Mouse (Mus musculus) layer of hippocampus, adult 18-20 months (tissue): Measurements from ENCODE around the gene Lyrm4. TPM values are rescaled to one million over a fixed set of nuclear protein-coding genes. Genes with fewer than 3 reads are reported as not detected.

ENCODE experiments used
- DNase-seq, 2 experiments: peaks; one replicate each; pipeline ENCODE4 v3.0.0; 2022; ENCODE audit warnings: low spot score in 2 of 2
- long read RNA-seq: library from polyadenylated mRNA; stranded (forward); transcript quantifications from one replicate; pipeline ENCODE4 v2.0.0, GENCODE M21; 2021
- total RNA-seq, 2 experiments: library from RNA; stranded (reverse); gene quantifications; 2 replicates each; pipeline ENCODE4 v1.2.3; 2021

The Lyrm4 gene
- total RNA-seq, result 10 to 100 TPM; 21.6 to 22.8 TPM
- long read RNA-seq, transcript Lyrm4-201 (3 exons, 2,086 nt), result major isoform, 14 of 24 reads
- long read RNA-seq, partial matches to known transcripts, result 0 of 24 reads
- long read RNA-seq, other reads (novel, unspliced or antisense), result 10 of 24 reads

DNA sequence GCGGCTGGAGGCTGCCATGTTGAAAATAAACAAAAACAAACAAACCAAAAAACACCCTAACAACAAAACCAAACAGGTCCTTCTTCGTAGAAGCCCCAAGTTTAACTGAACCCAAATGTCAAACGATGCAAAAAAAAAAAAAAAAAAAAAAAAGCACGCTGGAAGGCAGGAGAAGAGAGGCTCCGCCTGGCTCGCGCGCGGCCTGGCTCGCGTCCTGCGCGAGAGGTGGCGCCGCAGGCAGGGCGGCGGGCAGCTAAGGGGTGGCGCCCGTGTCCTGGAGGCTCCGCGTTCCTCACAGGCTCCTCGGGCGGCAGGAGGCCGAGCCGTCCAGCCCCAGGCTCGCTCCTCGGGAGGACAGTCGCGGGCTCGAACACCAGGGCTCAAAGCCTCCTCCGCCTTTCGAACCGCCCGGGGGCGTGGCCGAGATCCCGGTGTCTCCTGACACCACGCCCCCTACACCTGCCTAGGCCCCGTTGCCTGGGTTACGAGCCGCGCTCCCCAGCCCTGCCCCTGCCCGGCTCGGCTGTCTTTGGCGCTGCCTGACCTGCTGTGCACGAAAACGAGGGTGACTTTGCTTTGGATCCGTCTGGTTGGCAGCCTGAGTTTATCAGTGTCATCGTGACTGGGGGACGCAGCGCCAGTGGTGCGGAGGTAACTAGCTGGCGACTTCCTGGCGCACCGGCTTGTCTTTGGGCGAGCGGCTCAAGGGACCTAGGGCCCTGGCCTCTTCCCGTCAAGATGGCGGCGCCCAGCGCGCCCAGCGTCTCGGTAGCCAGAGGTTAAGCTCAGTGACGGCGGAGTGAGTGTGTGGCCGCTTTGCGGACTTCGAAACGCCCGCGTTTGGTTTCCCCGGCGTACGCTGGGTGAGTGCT, at the start of gene Lyrm4, which contains the start of gene Fars2:
Gene Lyrm4, minus strand, starts transcription at position 384 of the 872 bp plus-strand sequence.
Gene Fars2, plus strand, starts transcription at position 270 of the 872 bp plus-strand sequence.
- peak; percentile 96 to 97 for DNase-seq

DNA sequence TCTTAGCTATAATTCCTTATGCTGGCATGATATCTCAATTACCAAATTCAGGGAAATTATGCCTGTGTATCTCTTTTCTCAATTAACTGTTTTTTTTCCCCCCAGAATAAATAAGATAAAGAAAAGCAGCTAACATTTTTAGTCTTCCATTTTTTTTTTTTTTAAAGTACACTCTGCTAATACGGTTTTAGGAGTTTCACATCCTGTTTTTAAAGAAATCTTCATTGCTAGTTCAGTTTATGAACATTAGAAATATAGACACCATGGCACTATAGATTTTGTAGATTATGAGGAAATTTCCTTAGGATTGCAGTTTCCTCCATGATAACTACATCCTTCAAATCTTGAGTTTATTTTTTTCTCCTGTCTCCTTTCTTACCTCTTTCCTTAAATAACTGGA, 46.6 kb upstream of the Lyrm4 start:
- DNase-seq, result no peak

DNA sequence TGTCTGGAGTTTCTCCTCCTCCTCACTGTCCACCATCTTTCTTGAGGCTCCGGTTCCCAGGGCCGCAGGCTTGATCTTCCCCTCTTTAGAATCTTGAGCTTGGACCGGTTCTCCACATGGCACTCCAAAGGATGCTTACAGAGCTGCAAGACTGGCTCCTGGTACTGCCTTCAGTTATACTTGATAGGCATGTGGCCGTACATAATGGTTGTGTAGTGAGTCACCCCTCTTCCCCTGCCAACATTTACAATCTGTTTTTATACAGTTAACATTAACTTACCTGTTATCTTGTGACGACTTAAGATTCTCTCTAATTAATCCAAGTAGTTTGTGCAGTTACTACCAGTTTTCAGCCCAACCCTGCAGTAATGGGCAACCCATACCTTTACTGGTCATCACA, 46.1 kb upstream of the Lyrm4 start:
- DNase-seq, result no peak

DNA sequence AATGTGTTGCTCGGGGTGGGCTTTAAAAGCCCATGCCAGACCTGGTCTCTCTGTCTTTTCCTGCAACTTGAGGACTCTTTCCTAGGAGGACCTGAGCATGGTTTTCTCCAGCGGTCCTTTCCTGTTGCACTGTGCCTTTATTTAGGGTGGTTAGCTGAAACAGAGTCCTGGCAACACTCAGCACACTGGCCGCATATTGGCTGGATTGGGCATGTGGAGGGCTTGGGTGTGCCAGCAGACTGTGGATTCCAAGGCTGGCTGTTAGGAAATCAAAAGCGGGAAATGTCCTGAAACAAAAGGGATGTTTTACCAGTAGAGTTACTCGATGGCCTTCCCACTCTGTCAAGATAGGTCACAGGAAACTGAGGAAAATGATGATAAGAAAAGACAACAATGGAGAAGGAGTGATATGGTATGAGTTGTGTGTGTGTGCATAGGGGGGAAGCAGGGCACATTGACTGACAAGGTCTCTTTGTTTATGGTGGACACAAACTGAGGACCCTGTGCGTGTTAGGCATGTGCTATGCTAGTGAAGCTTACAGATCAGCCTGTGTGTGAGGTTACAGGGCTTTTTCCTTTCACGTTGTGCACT, 39.1 kb upstream of the Lyrm4 start:
- no peak for DNase-seq

DNA sequence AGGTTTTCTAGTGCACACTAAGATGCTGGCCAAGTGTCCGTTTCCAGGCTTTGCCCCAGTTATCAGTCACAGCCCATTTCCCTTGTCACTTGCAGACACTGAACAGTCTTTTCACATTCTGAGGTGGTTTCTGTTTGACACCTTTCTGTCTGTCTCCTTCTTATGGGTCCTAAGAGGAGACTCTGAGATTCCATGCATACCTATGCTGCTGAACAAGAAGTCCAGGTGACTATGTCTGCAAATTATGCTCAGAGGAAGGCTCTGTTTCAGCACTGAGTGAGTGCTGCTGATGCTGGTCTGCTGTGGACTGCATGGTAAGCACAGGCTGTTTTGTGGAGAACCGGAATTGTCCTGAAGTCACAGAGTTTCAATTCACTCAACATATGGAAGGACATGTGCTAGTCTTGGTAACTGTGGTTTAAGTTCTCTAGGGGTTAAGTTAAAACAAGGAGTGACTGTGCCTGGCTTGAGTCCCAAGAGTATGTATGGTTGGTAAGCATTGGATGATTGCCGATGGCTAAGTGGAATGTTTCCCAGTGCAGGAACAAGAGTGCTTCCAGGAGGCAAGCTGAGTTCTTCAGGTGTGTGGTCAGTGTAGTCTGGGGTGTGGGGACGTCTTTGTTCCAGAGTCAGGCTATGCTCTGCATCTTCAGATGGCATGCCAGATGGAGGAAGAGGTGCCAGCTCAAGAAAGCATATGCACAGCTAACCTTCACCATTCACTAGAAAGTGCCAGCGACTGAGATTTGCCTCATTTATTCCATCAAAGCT, 35.6 kb upstream of the Lyrm4 start:
- DNase-seq, result peak in 1 of 2 experiments; percentile 25

DNA sequence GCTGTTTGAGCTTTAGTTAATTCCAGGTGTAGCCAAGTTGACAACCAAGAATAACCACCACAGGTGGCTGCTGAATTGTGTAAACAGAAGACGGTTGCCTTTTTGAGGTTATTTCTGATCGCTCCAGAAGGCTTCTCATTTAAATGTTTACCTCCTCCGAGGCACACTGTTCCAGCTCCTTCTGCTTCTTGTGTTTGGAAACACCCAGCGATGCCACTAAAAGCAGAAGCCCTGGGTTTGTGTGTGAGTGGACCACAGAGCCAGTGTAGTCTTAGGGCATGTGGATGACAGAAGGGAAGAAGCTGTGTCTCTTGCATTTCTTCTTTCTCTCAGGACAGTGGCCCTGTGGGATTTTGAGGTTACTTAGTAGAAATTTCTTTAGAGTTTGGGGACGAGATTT, 32.9 kb upstream of the Lyrm4 start:
- no peak for DNase-seq

DNA sequence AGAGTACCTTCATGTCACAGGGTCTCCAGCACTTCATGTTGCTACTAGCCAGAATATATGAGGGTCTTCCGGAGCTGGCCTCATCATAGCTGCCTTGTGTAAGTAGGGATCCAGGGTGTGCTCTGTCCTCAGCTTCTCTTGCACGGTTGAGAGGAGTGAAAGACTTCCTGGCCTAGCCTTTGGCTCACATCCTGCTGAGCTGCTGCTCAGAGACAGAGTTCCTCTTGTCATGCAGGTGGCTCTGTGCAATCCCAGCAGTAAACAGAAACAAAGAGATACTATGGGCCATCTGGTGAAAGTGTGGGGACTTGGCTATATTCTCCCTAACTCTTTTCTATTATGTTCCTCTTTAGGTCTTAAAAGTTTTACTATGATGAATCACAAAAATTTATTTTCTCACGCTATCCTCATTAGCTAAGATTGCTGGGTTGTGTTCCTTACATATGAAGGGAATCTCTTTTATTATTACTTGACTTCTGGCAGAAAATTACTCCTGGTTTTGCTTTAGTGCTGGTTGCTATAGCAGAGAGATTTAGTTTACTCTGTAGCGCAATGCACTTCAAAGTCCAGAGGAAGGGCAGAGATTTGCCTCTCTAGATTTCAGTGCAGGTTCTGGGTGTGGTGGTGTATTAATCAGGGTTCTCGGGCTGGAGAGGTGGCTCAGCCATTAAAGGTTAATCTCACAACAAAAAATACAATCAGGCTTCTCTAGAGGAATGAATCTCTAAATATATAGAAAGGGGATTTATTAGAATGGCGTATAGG, 32.0 kb upstream of the Lyrm4 start:
- no peak for DNase-seq

DNA sequence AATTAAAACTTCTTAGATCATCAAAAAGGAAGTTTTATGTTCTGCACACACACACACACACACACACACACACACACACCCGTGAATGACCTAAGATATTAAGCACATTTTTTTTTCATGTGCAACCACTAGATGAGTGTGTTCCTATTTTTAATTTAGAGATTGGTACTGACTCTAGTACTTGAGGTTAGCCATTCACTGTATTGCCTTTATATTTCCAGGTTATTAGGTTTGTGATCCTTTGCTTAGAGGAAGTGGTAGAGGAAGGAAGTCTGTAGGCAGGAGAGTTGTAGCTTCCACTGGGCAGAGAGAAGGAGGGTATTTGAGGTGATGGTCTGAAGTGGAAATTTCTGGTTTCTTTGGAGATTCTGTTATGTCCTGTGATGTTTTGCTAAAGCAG, 28.3 kb upstream of the Lyrm4 start:
- no peak for DNase-seq

DNA sequence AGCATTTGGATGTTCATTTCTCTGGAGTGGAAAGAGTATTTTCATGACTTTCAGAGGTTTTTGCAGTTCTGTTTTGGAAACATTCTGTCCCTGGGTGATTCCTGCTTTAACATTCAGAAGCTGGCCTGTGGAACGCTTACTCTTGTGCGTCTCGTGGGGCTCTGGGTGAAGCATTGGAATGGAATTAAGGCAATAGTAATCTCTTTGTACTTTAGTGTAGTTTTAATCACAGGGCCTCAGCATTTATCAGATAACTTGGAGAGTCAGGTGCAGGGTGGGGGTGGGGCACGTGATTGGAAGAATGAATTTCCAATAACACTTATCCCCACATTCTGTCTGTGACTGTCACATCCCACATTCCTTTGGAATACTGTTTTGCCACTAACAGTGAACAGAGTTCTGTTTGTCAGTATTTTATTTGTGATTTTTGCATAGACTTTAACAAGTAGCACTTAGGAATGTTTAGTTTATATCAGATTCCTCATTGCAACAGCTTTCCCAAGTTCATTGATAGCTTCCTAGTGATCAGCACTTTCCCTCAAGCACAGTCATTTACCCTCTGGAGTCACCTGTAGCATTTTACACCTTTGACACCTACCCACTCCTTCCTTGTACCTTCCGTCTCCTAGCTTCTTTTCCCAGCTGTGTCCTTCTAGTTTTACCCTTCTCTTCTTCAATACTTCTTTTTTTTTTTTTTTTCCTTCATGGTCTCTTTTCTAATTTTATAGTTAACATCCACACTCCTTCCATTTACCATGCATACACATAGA, 23.1 kb upstream of the Lyrm4 start:
- no peak for DNase-seq

DNA sequence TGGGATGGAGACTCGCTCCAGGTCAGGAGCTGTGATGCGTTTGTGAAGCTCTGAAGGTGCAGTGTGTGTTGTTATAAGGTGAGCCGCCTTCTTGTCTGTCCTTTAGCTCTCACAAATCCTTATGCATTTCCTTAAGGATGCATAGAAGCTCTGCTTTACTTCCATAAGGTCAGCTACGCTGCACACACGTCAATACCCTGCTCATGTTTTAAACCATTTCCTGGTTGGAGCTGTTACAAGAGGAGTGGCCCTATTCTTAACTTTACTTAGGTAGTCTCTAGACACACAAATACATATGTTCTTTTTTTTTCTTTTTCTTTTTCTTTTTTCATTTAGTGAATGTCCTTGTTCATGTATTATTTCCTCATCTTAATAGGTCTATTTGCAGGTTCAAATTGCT, 22.4 kb upstream of the Lyrm4 start:
- DNase-seq, result no peak

DNA sequence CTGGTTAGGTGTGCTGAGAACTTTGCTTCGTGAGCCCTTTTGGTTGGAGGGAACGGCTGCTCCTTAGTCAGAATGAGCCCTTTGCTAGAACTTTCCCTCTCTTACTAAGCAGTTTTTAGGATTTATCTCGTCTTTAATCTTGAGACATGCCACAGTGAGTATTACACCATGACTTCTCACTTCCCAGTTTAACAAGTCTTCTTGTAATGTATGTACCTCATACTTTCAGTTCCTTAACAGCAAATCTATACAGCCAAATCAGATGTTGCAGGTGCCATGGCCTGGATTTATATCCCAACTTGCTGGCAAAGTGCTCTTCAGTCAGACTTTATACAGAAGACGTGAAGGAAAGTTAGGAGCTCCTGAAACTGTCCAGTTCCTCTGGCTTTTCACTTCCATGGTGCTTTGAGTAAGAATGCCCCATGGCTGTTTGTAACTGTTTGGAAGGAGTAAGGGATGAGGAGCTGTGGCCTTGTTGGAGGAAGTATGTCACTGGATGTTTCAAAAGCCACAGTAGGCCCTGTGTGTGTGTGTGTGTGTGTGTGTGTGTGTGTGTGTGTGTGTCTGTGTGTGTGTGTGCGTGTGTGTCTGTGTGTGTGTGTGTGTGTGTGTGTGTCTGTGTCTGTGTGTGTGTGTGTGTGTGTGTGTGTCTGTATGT, 14.8 kb upstream of the Lyrm4 start:
- no peak for DNase-seq

DNA sequence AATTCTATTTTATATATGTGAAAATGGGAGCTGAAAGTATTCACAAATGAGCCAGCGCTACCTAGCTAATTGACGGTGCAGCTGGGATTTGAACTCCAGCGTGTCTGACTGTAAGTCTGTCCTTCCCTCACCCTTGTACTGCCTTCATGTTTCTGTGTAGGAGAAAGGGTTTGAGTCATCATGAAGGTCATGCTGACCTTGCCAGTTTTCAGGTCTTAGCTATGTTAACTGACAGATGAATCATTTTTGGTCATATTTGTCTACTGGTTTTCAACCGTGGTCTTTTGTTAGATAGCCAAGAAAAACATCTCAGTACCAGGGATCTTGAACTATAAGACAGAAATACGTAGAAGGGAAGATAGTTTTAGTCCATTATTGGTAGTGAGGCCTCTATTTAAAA, 14.1 kb upstream of the Lyrm4 start:
- no peak for DNase-seq

DNA sequence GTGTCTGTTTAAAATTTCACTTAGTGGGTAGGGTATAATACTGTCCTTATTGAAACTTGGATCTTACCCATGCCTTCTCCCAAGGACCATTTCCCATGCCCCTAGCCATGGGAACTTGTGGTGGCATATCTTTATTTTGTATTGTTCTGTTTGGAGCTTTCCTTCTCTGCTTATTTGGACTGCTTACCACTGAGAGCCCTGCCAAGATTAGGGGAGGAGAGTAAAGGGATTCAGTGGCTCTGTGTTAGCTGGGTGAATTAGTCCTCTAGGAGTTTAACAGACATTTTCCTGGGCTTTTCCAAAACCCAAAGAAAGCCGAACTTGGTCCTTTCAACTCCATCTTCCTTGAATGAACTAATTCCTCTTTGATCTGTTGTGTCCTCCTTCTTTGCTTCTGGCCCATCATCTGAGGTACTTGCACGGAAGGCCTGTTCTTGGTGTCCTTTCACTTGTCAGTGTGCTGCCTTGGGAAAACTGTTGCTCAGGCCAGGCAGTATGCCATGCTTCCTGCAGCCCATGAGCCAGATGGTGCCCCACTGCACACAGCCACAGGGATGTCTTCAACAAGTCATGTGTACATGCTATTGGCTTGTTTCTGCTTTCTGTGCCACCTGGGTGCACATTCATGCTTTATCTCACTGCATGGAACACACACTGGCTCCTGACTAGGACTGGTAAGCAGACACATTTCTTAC, 12.2 kb upstream of the Lyrm4 start:
- peak in 1 of 2 experiments; percentile 24 for DNase-seq

DNA sequence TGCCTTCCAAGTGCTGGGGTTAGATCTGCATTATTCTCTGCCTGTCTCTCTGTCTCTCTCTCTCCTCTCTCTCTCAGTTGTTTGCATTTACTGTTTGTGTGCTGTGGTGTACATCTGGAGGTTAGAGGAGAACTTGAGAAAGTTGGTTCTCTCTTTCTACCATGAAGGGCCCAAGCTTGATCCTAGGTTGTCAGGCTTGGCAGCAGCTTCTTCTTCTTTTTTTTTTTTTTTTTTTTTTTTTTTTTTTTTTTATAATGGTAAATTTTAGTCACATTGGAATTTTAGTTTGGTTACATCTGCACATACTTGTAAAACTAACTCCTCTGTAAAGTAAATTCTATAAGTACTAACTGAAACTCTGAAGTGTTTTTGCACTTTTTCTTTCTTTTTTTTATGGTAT, 3.3 kb upstream of the Lyrm4 start:
- DNase-seq, result no peak

DNA sequence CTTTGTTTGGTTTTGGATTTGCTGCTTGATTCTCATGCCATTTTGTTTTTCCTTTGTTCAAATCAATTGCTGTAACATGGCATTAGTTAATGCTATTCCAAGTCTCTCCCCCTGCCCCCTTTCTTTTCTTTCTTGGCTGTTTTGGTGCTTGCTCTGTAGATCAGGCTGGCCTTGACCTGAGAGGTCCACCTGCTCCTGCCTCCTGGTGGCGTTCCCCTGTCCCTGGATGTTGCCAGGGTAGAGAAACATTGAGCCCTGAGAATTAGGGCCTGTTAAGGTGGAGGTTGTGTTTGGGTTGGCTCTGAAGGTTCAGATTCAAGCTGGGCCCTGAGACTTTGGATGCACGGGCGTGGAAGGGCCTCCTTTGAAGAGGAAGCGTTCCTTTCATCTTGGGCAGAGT, 2.4 kb upstream of the Lyrm4 start:
- no peak for DNase-seq

DNA sequence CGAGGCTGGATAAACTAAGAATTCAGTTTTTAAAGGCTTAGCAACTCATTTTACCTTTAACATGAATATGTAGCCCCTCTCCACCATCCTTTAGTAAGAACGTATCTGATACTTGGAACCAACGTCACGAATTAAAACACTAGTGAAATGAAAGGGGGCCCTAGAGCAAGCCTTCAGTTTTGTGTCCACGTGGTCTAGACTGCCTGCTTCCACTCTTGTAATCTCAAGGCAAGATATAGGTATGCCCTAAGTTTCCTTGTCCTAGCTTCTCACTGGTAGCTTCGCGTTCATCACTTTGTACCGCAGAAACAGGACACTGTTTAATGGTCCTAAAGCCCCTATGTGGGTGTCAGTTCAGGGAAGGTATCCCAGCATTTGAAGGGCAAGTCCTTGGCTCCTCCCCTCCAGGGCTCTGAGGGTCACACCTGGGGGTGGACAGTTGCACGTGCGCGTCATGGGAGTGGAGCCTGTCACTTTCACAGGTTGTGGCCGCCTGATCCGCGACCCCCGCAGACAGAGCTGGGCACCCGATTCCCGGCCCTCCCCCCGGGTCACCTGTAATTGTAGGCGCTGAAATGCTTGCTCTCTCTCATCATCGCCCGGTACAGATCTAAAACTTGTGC, 695 bp downstream of the Lyrm4 start:
- peak in 1 of 2 experiments; percentile 21 for DNase-seq

DNA sequence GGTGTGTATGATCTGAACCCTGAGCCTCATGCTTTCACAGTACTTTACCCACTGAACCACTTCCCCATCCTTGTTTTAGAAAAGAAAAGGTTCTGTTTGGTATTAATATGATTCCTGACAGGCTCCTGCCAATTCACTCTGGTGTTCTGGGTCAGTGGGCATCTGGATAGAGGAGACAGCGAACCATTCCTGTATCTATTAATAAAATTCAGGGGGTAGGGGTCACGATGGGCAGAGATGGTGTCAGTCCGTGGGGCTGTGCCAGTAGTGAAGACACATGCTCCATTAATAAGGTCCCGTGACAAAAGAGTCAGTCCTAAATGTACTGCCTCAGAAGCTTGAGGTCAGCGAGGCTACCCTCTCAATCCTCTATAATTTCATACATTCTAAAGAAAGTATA, 4.1 kb downstream of the Lyrm4 start:
- DNase-seq, result no peak

DNA sequence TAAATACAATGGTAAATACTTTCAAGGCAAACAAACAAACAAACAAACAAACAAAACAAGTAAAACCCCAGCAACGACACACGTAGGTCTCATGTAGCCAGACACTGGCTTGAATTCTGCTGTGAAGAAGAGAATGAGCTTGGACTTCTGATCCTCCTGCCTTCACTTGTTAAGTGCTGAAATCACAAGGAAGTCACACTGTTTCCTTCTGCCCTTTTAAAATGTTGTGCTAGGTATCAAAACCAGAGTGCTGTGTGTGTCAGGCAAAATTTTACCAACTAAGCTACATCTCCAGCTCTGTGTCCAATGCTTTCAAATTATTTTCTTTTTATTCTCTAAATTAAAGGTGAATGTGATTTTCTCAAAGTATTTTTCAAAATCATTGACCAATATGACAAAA, 6.0 kb downstream of the Lyrm4 start:
- DNase-seq, result no peak

DNA sequence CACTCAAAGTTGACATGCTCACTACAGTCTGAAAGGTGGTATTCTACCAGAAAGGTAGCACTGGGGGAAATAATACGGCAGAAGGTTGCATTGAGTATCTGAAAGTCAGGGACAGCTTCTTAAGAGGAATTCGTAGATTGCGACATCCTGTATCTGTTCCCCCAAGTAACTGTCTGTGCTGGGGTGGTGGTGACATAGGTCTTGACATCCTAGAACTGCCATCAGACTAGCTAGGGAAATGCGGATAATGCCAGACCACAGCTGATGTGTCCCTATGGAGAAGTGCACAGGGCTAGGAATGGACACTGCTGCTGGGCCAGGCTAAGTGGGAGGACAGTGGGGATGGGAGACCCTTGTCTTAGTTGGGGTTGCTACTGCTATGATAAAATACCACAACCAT, 8.8 kb downstream of the Lyrm4 start:
- no peak for DNase-seq
